8 mouse cellular contexts compared by ENCODE assay signal in genomic region chr10:90728401-90729358, GRCm38 (mm10).
A peak's percentile ranks its signal among the peaks of the same experiment; 100 is the strongest.
DNase-seq lines count a peak whose midpoint lies in the region; ATAC-seq and TF ChIP-seq lines count a peak whose summit lies in the region.

No protein-coding gene starts in this region.

- TF ChIP-seq CTCF in stomach, postnatal 0 days (IDR thresholded peaks at IDR 0.05; ENCODE audit: low read depth), result peak; percentile 82

- DNase-seq in 416B (ENCODE audit: low read depth), result peak; percentile 82
- DNase-seq in adrenal gland, adult 18-20 months (ENCODE audit: low spot score in 2 of 2), result peak; percentile 38 to 58
- DNase-seq in embryo, embryonic 11 days, result peak; percentile 89
- peak; percentile 46 to 71 for DNase-seq in kidney, adult 8-10 months
- peak; percentile 88 for DNase-seq in limb, embryonic 14.5 days (ENCODE audit: low spot score)
- DNase-seq in stomach, postnatal 0 days (ENCODE audit: low spot score), result peak; percentile 51

- H3K4me2 ChIP-seq in limb, embryonic 14.5 days (replicated peaks; ENCODE audit: low read depth, low read length, severe bottlenecking), result peak overlapping the region; percentile 47
- H3K4me2 ChIP-seq in midbrain, embryonic 15.5 days, result peak overlapping the region; percentile 48
- peak overlapping the region; percentile 58 for H3K4me2 ChIP-seq in stomach, postnatal 0 days (replicated peaks; ENCODE audit: low read depth)

- no peak overlapping the region for H3K27ac ChIP-seq in limb, embryonic 14.5 days (replicated peaks; ENCODE audit: low read depth, low read length)
- H3K27ac ChIP-seq in midbrain, embryonic 15.5 days, result peak overlapping the region; percentile 50
- H3K27ac ChIP-seq in stomach, postnatal 0 days (replicated peaks), result no peak overlapping the region

- 22% methylated on average over 22 of the region's 22 CpGs for WGBS in limb, embryonic 14.5 days
- WGBS in midbrain, embryonic 15.5 days, result 24% methylated on average over 22 of the region's 22 CpGs
- 24% methylated on average over 22 of the region's 22 CpGs for WGBS in stomach, postnatal 0 days

- 0 out of 2 replicates have a peak overlapping the region, but pooled peaks have one; percentile 26 for H3K9ac ChIP-seq in limb, embryonic 14.5 days (ENCODE audit: low read depth, low read length, severe bottlenecking)
- peak overlapping the region; percentile 27; the same call in 1 of the 2 replicates for H3K9ac ChIP-seq in midbrain, embryonic 15.5 days
- no peak overlapping the region for H3K9ac ChIP-seq in stomach, postnatal 0 days (ENCODE audit: low read length)

- H3K9me3 ChIP-seq in limb, embryonic 14.5 days (ENCODE audit: control insufficient read depth, low read length), result no peaks in the 10 kb centered on the region
- H3K9me3 ChIP-seq in midbrain, embryonic 15.5 days, result no peaks in the 10 kb centered on the region
- no peaks in the 10 kb centered on the region for H3K9me3 ChIP-seq in stomach, postnatal 0 days (ENCODE audit: control insufficient read depth, low read length)

- ATAC-seq in granulocyte monocyte progenitor cell, adult 5-6 weeks (replicated peaks; ENCODE audit: poor library complexity, severe bottlenecking), result peak; percentile 86
- ATAC-seq in limb, embryonic 14.5 days (ENCODE audit: low FRiP score, low read depth), result peak; percentile 84
- peak; percentile 78 for ATAC-seq in midbrain, embryonic 15.5 days (replicated peaks)
- peak; percentile 24; the same call in 1 of the 2 replicates for ATAC-seq in stomach, postnatal 0 days (ENCODE audit: low FRiP score, low TSS enrichment)

- H3K27me3 ChIP-seq in limb, embryonic 14.5 days (ENCODE audit: control insufficient read depth, insufficient read depth, low read length), result no peaks in the 10 kb centered on the region
- H3K27me3 ChIP-seq in midbrain, embryonic 15.5 days (replicated peaks), result 0 out of 2 replicates have a peak, but pooled peaks cover 3% of the 10 kb centered on the region
- H3K27me3 ChIP-seq in stomach, postnatal 0 days (ENCODE audit: control insufficient read depth, insufficient read depth, low read length), result no peaks in the 10 kb centered on the region

- no peaks in the 10 kb centered on the region for H3K4me1 ChIP-seq in limb, embryonic 14.5 days (ENCODE audit: control insufficient read depth, insufficient read depth, low read length)
- H3K4me1 ChIP-seq in midbrain, embryonic 15.5 days, result peaks cover 14% of the 10 kb centered on the region
- H3K4me1 ChIP-seq in stomach, postnatal 0 days (replicated peaks; ENCODE audit: control insufficient read depth, insufficient read depth), result no peaks in the 10 kb centered on the region

- no peak for TF ChIP-seq EP300 in stomach, postnatal 0 days (optimal IDR thresholded peaks at IDR 0.05)

- no peaks in the 10 kb centered on the region for H3K36me3 ChIP-seq in limb, embryonic 14.5 days (ENCODE audit: control insufficient read depth, insufficient read depth, low read length)
- H3K36me3 ChIP-seq in midbrain, embryonic 15.5 days (replicated peaks), result no peaks in the 10 kb centered on the region
- no peaks in the 10 kb centered on the region for H3K36me3 ChIP-seq in stomach, postnatal 0 days (ENCODE audit: control insufficient read depth, insufficient read depth, low read length)

- no peak for TF ChIP-seq POLR2A in limb, embryonic 14.5 days (IDR thresholded peaks at IDR 0.05; ENCODE audit: borderline replicate concordance, extremely low read depth, insufficient read depth, insufficient read length)

- H3K4me3 ChIP-seq in limb, embryonic 14.5 days (replicated peaks; ENCODE audit: low read length), result peak overlapping the region; percentile 24
- peak overlapping the region; percentile 19 for H3K4me3 ChIP-seq in midbrain, embryonic 15.5 days
- H3K4me3 ChIP-seq in stomach, postnatal 0 days (ENCODE audit: low read depth, low read length), result peak overlapping the region; percentile 26; the same call in 1 of the 2 replicates

Comparison
In these comparisons a context has a peak if more than half of its experiments do, and no peak if none do; other contexts are left out.
1. ATAC-seq: peak in every context shown above with its lines; median percentile 86 in granulocyte monocyte progenitor cell, adult 5-6 weeks; 84 in limb, embryonic 14.5 days; 78 in midbrain, embryonic 15.5 days; 24 in stomach, postnatal 0 days.